Mouse (Mus musculus) ES-Bruce4 (cell line): ENCODE results near the gene St8sia1. TPM values are rescaled to one million over a fixed set of nuclear protein-coding genes. Genes with fewer than 3 reads are reported as not detected.

Experiments used
- H3K27ac ChIP-seq: 2 replicates; pipeline ENCODE4 v1.5.1; 2012; ENCODE audit warnings: low read length, inconsistent platforms; ENCODE audit not compliant: insufficient read depth
- H3K27me3 ChIP-seq: 2 replicates; pipeline ENCODE4 v1.6.1; 2012; ENCODE audit warnings: mild to moderate bottlenecking, low read length, inconsistent platforms; ENCODE audit not compliant: control insufficient read depth, poor library complexity, insufficient read depth, severe bottlenecking
- H3K36me3 ChIP-seq: 2 replicates; pipeline ENCODE4 v1.6.1; 2012; ENCODE audit warnings: inconsistent platforms, mild to moderate bottlenecking, low read length, moderate library complexity; ENCODE audit not compliant: control insufficient read depth, poor library complexity, insufficient read depth, severe bottlenecking
- H3K4me1 ChIP-seq: one replicate; pipeline ENCODE4 v1.8.1; 2011; ENCODE audit warnings: low read length; ENCODE audit not compliant: control insufficient read depth, insufficient read depth
- H3K4me3 ChIP-seq: 2 replicates; pipeline ENCODE4 v1.5.1; 2011; ENCODE audit warnings: low read depth, mild to moderate bottlenecking, low read length
- H3K9ac ChIP-seq: 2 replicates; pipeline ENCODE4 v1.6.1; 2012; ENCODE audit warnings: low read depth, mild to moderate bottlenecking, inconsistent platforms; ENCODE audit not compliant: poor library complexity, severe bottlenecking
- H3K9me3 ChIP-seq: replicated peaks from 2 replicates; pipeline ENCODE4 v1.6.1; 2012; ENCODE audit warnings: mild to moderate bottlenecking, low read length, inconsistent platforms; ENCODE audit not compliant: control insufficient read depth, poor library complexity, insufficient read depth, severe bottlenecking
- CTCF ChIP-seq: IDR thresholded peaks from one replicate; pipeline ENCODE4 v1.8.1; 2011; ENCODE audit warnings: low read depth, low read length
- EP300 ChIP-seq: IDR thresholded peaks from 2 replicates; pipeline ENCODE4 v1.6.1; 2011; ENCODE audit warnings: low read depth, low read length; ENCODE audit not compliant: insufficient read depth
- POLR2A ChIP-seq: IDR thresholded peaks from one replicate; pipeline ENCODE4 v1.8.1; 2011; ENCODE audit warnings: low read length; ENCODE audit not compliant: insufficient read depth
- polyA plus RNA-seq: library from polyadenylated mRNA; stranded (reverse); fragments of >200 nt; gene quantifications from 2 replicates; pipeline ENCODE4 v1.2.4, GENCODE M21; 2011; ENCODE audit warnings: low read depth; ENCODE audit not compliant: missing spikeins, insufficient read depth, insufficient read length

Gene St8sia1
- polyA plus RNA-seq, 1 experiment, result 2.5 TPM

- TF ChIP-seq EP300, result no peak
- TF ChIP-seq CTCF, result no peak
- Histone ChIP-seq H3K9ac (no peak overlapping the region), H3K27ac (no peak overlapping the region), H3K27me3 (no peaks in the 10 kb centered on the region), H3K4me1 (no peaks in the 10 kb centered on the region), H3K4me3 (no peak overlapping the region), H3K36me3 (no peaks in the 10 kb centered on the region), H3K9me3 (no peaks in the 10 kb centered on the region)
Measured at GRCm38 (mm10) chr6:142837326-142837725, 126.9 kb downstream of the St8sia1 start.

GRCm38 (mm10) chr6:142835726-142836125 is 128.5 kb downstream of the St8sia1 start:
- H3K4me3 ChIP-seq, result no peak overlapping the region
- TF ChIP-seq POLR2A, result no peak
- no peak for TF ChIP-seq EP300
- no peak for TF ChIP-seq CTCF
- no peaks in the 10 kb centered on the region for H3K4me1 ChIP-seq
- no peaks in the 10 kb centered on the region for H3K27me3 ChIP-seq
- no peak overlapping the region for H3K27ac ChIP-seq
- no peak overlapping the region for H3K9ac ChIP-seq
- no peaks in the 10 kb centered on the region for H3K36me3 ChIP-seq
- H3K9me3 ChIP-seq, result no peaks in the 10 kb centered on the region

GRCm38 (mm10) chr6:142834911-142835310 is 129.3 kb downstream of the St8sia1 start:
- Histone ChIP-seq H3K27ac (no peak overlapping the region), H3K4me1 (no peaks in the 10 kb centered on the region), H3K36me3 (no peaks in the 10 kb centered on the region), H3K4me3 (no peak overlapping the region), H3K27me3 (no peaks in the 10 kb centered on the region), H3K9me3 (no peaks in the 10 kb centered on the region), H3K9ac (no peak overlapping the region)
- TF ChIP-seq CTCF, result no peak
- TF ChIP-seq POLR2A, result no peak
- no peak for TF ChIP-seq EP300

GRCm38 (mm10) chr6:142831706-142832105 is 132.5 kb downstream of the St8sia1 start:
- Histone ChIP-seq H3K36me3 (no peaks in the 10 kb centered on the region), H3K4me1 (no peaks in the 10 kb centered on the region), H3K4me3 (no peak overlapping the region), H3K9ac (no peak overlapping the region), H3K27me3 (no peaks in the 10 kb centered on the region), H3K27ac (no peak overlapping the region), H3K9me3 (no peaks in the 10 kb centered on the region)
- no peak for TF ChIP-seq CTCF
- TF ChIP-seq POLR2A, result no peak
- no peak for TF ChIP-seq EP300

- no peak overlapping the region for H3K9ac ChIP-seq
- H3K27ac ChIP-seq, result no peak overlapping the region
- TF ChIP-seq POLR2A (no peak), CTCF (no peak), EP300 (no peak)
- H3K4me1 ChIP-seq, result no peaks in the 10 kb centered on the region
- no peaks in the 10 kb centered on the region for H3K9me3 ChIP-seq
- H3K4me3 ChIP-seq, result no peak overlapping the region
- no peaks in the 10 kb centered on the region for H3K36me3 ChIP-seq
- no peaks in the 10 kb centered on the region for H3K27me3 ChIP-seq
Measured at GRCm38 (mm10) chr6:142831243-142831642, 133.0 kb downstream of the St8sia1 start.

GRCm38 (mm10) chr6:142830221-142830620 is 134.0 kb downstream of the St8sia1 start:
- no peak overlapping the region for H3K4me3 ChIP-seq
- no peaks in the 10 kb centered on the region for H3K4me1 ChIP-seq
- TF ChIP-seq EP300 (no peak), POLR2A (no peak), CTCF (no peak)
- H3K36me3 ChIP-seq, result no peaks in the 10 kb centered on the region
- no peaks in the 10 kb centered on the region for H3K27me3 ChIP-seq
- no peak overlapping the region for H3K27ac ChIP-seq
- H3K9me3 ChIP-seq, result no peaks in the 10 kb centered on the region
- no peak overlapping the region for H3K9ac ChIP-seq
